Mouse (Mus musculus): ENCODE measurements at regions not wholly inside any gene's neighbourhood (a gene's known extent, or its start where the extent isn't known, plus 50 kb on each side); places are given as distances from the start of the nearest gene placed in this dataset.

GRCm38 (mm10) chr10:111831105-111831504, 141.4 kb upstream of the Krr1 start:
- no peak for DNase-seq

- no peak for DNase-seq
Observed at GRCm38 (mm10) chr10:111833611-111834010, 138.9 kb upstream of the Krr1 start.

GRCm38 (mm10) chr10:111834280-111834679, 138.2 kb upstream of the Krr1 start:
- DNase-seq = no peak

- no peak for DNase-seq
Observed at GRCm38 (mm10) chr10:111834925-111835823, 137.3 kb upstream of the Krr1 start.

- DNase-seq = no peak
Observed at GRCm38 (mm10) chr10:111836191-111836590, 136.3 kb upstream of the Krr1 start.

- no peak for DNase-seq
Observed at GRCm38 (mm10) chr10:111836802-111837201, 135.7 kb upstream of the Krr1 start.

GRCm38 (mm10) chr10:111842321-111842775, 130.1 kb upstream of the Krr1 start:
- DNase-seq = no peak

GRCm38 (mm10) chr10:111842896-111843295, 129.6 kb upstream of the Krr1 start:
- DNase-seq = no peak

GRCm38 (mm10) chr10:111843301-111843700, 129.2 kb upstream of the Krr1 start:
- no peak for DNase-seq

- DNase-seq = no peak
Observed at GRCm38 (mm10) chr10:111844144-111844543, 128.3 kb upstream of the Krr1 start.

- DNase-seq = no peak
Observed at GRCm38 (mm10) chr10:111845946-111846345, 126.5 kb upstream of the Krr1 start.

GRCm38 (mm10) chr10:111854254-111854653, 118.2 kb upstream of the Krr1 start:
- no peak for DNase-seq

- DNase-seq = no peak
Observed at GRCm38 (mm10) chr10:111855496-111855895, 117.0 kb upstream of the Krr1 start.

GRCm38 (mm10) chr10:111858403-111858802, 114.1 kb upstream of the Krr1 start:
- no peak for DNase-seq

- DNase-seq = no peak
Observed at GRCm38 (mm10) chr10:111865286-111865830, 107.1 kb upstream of the Krr1 start.

GRCm38 (mm10) chr10:111867102-111867501, 105.4 kb upstream of the Krr1 start:
- DNase-seq = no peak

GRCm38 (mm10) chr10:111867538-111867937, 104.9 kb upstream of the Krr1 start:
- DNase-seq = peak; percentile 2 to 12

GRCm38 (mm10) chr10:111880354-111880753, 92.1 kb upstream of the Krr1 start:
- DNase-seq = no peak

GRCm38 (mm10) chr10:111881339-111882211, 90.9 kb upstream of the Krr1 start:
- DNase-seq = no peak

- DNase-seq = no peak
Observed at GRCm38 (mm10) chr10:111882521-111882920, 89.9 kb upstream of the Krr1 start.

- DNase-seq = no peak
Observed at GRCm38 (mm10) chr10:111884701-111885100, 87.8 kb upstream of the Krr1 start.

GRCm38 (mm10) chr10:111889111-111889510, 83.4 kb upstream of the Krr1 start:
- no peak for DNase-seq

- no peak for DNase-seq
Observed at GRCm38 (mm10) chr10:111893489-111893888, 79.0 kb upstream of the Krr1 start.
